Mouse (Mus musculus) kidney, postnatal 0 days (tissue): ENCODE measurements around the gene Ttc38. TPM values are rescaled to one million over a fixed set of nuclear protein-coding genes. Genes with fewer than 3 reads are reported as not detected.
A peak's percentile ranks its signal among the peaks of the same experiment; 100 is the strongest.
"Not testable (repeated sequence)": the region's sequence is repeated elsewhere in the genome, so short reads cannot be mapped to it uniquely, and the experiment has no call there.

Source experiments
- ATAC-seq: fragments of 200-750 bp; cut with Nextera tagmentation; replicated peaks from 2 replicates; pipeline ENCODE4 v1.8.0; 2017; ENCODE audit warnings: low read depth, moderate number of reproducible peaks, moderate TSS enrichment, moderate library complexity; ENCODE audit not compliant: low FRiP score
- DNase-seq: peaks from one replicate; pipeline ENCODE4 v3.0.0-alpha.2; 2016; ENCODE audit warnings: low spot score
- H3K27ac ChIP-seq: fragments of 300-500 bp; sonication (generic); 2 replicates; pipeline ENCODE4 v1.5.1; 2014; ENCODE audit warnings: mild to moderate bottlenecking
- H3K27me3 ChIP-seq: fragments of 300-500 bp; sonication (generic); 2 replicates; pipeline ENCODE4 v1.6.1; 2014; ENCODE audit warnings: low read length, mixed read lengths; ENCODE audit not compliant: insufficient read depth
- H3K36me3 ChIP-seq: fragments of 300-500 bp; sonication (generic); 2 replicates; pipeline ENCODE4 v1.6.1; 2014; ENCODE audit warnings: low read length, mixed read lengths; ENCODE audit not compliant: insufficient read depth
- H3K4me1 ChIP-seq: fragments of 300-500 bp; sonication (generic); replicated peaks from 2 replicates; pipeline ENCODE4 v1.6.1; 2014; ENCODE audit warnings: antibody characterized with exemption, low read length, mixed read lengths; ENCODE audit not compliant: insufficient read depth
- H3K4me2 ChIP-seq: fragments of 300-500 bp; sonication (generic); 2 replicates; pipeline ENCODE4 v1.6.1; 2014; ENCODE audit warnings: mild to moderate bottlenecking, low read length, moderate library complexity, mixed read lengths
- H3K4me3 ChIP-seq: fragments of 300-500 bp; sonication (generic); replicated peaks from 2 replicates; pipeline ENCODE4 v1.5.1; 2014; ENCODE audit warnings: low read depth, low read length
- H3K9ac ChIP-seq: fragments of 300-500 bp; sonication (generic); 2 replicates; pipeline ENCODE4 v1.6.1; 2014; ENCODE audit warnings: low read depth, low read length
- H3K9me3 ChIP-seq: fragments of 300-500 bp; sonication (generic); replicated peaks from 2 replicates; pipeline ENCODE4 v1.6.1; 2016; ENCODE audit warnings: low read length, inconsistent platforms, mixed read lengths
- CTCF ChIP-seq: IDR thresholded peaks from 2 replicates; pipeline ENCODE4 v1.5.1; 2016; ENCODE audit warnings: antibody characterized with exemption, low read depth, mild to moderate bottlenecking, moderate library complexity
- WGBS: fragments of 180-500 bp; shearing (Covaris S2); extraction: QIAGEN DNeasy Blood & Tissue Kit; methylation state at CpG from one replicate; pipeline ENCODE4 v1.1.7; 2014; 5-methylcytosine and 5-hydroxymethylcytosine counted together
- polyA plus RNA-seq: library from polyadenylated mRNA; unstranded; fragments of >200 nt; fragmentation: Nextera tagmentation; extraction: Ambion mirVana; gene quantifications from 2 replicates; pipeline ENCODE4 v1.2.1, GENCODE M21; 2015

The Ttc38 gene
- polyA plus RNA-seq, 1 experiment from 2014 or later: 8.7 TPM

- TF ChIP-seq CTCF: peak; percentile 45
- ATAC-seq (no peak), DNase-seq (no peak)
- WGBS: 85% methylated on average over 12 of the region's 12 CpGs
- H3K4me2 ChIP-seq: no peak overlapping the region
- no peaks in the 10 kb centered on the region for H3K9me3 ChIP-seq
- no peak overlapping the region for H3K4me3 ChIP-seq
- H3K36me3 ChIP-seq: no peaks in the 10 kb centered on the region
- no peak overlapping the region for H3K27ac ChIP-seq
- no peaks in the 10 kb centered on the region for H3K27me3 ChIP-seq
- no peaks in the 10 kb centered on the region for H3K4me1 ChIP-seq
- no peak overlapping the region for H3K9ac ChIP-seq
Observed at GRCm38 (mm10) chr15:85851656-85852392, 19.7 kb downstream of the Ttc38 start.

- peak overlapping the region; percentile 92 for H3K4me2 ChIP-seq
- H3K9ac ChIP-seq: peak overlapping the region; percentile 74
- 10% methylated on average over 15 of the region's 15 CpGs for WGBS
- no peaks in the 10 kb centered on the region for H3K27me3 ChIP-seq
- DNase-seq (no peak), ATAC-seq (0 out of 2 replicates have a peak, but pooled peaks have one; percentile 23)
- H3K4me3 ChIP-seq: peak overlapping the region; percentile 82
- H3K27ac ChIP-seq: peak overlapping the region; percentile 63
- TF ChIP-seq CTCF: no peak
- H3K4me1 ChIP-seq: peaks cover 6% of the 10 kb centered on the region; the same call in 1 of the 2 replicates
- 0 out of 2 replicates have a peak, but pooled peaks cover under 1% of the 10 kb centered on the region for H3K36me3 ChIP-seq
- H3K9me3 ChIP-seq: no peaks in the 10 kb centered on the region
Observed at GRCm38 (mm10) chr15:85858980-85859489, 26.9 kb downstream of the Ttc38 start.

DNA sequence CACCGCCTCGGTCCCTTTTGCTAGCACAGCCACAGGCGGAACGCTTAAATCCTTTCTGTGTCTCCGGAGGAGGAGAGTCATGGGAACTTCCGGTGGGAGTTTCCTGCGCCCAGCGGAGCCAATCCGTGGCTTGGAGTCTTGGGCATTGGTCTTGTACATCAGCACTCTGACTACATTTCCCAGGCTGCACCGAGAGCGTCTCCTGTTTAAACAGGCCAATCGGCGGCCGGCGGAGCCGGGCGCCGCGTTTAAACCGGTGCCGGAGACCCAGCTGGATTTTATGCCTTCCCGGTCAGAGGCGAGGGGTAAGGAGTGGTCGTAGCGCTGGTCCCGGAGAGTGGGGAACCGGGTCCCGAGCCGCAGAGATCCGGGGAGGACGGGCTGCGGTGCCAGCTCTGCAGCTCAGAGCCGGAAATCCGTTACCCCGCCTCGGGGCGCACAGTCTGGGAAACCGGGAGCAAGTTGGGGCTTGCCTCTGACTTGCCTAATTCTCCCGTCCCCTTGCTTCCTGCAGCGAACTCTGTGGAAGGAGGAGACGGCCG is 27.5 kb downstream of the Ttc38 start, which contains the start of gene Gtse1:
Gene Gtse1, plus strand, starts transcription at position 256 of the 542 bp plus-strand sequence.
- ATAC-seq: peak; percentile 99
- WGBS: under 1% methylated on average over 42 of the region's 42 CpGs
- no peaks in the 10 kb centered on the region for H3K27me3 ChIP-seq

DNA sequence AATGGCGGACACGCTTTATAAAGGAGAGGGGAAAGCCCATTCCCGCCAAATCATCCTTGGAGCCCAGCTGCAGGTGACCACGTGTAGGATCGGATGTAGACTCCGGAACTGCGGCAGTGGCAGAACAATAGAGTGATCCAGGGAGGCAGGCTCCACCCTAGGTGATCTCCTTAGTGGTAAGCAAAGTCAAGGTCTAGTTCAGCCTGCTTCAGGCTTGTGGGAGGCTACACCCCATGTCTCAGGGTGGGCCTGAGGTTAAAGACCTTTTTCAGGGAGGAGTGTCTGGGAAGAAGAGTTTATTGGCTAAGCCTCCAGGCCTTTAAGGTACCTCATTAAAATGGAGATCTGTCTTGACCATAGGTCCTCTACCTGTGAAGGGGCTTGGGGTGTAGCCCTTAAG is 33.8 kb downstream of the Ttc38 start:
- peaks cover 15% of the 10 kb centered on the region for H3K36me3 ChIP-seq
- not testable (repeated sequence) for H3K4me2 ChIP-seq, H3K27ac ChIP-seq, H3K4me3 ChIP-seq, H3K9me3 ChIP-seq, H3K9ac ChIP-seq, DNase-seq, ATAC-seq, H3K4me1 ChIP-seq, H3K27me3 ChIP-seq
- 91% methylated on average over 7 of the region's 7 CpGs for WGBS

More for the DNA sequence above, 27.5 kb downstream of the Ttc38 start, which contains the start of gene Gtse1:
- Histone ChIP-seq H3K27ac (peak within 1 kb of the TSS; percentile 63), H3K36me3 (peaks cover 5% of the 10 kb centered on the region), H3K4me2 (peak within 1 kb of the TSS; percentile 92), H3K9ac (peak within 1 kb of the TSS; percentile 74), H3K4me1 (peaks cover 6% of the 10 kb centered on the region; the same call in 1 of the 2 replicates), H3K4me3 (peak within 1 kb of the TSS; percentile 82), H3K9me3 (no peaks in the 10 kb centered on the region)
- DNase-seq: peak; percentile 99
- no peak for TF ChIP-seq CTCF

GRCm38 (mm10) chr15:85867696-85868095 is 35.6 kb downstream of the Ttc38 start:
- no peak overlapping the region for H3K4me2 ChIP-seq
- no peak overlapping the region for H3K27ac ChIP-seq
- peak; percentile 93 for TF ChIP-seq CTCF
- peaks cover 24% of the 10 kb centered on the region for H3K36me3 ChIP-seq
- no peaks in the 10 kb centered on the region for H3K9me3 ChIP-seq
- ATAC-seq (0 out of 2 replicates have a peak, but pooled peaks have one; percentile 68), DNase-seq (peak; percentile 82)
- no peaks in the 10 kb centered on the region for H3K27me3 ChIP-seq
- WGBS: 51% methylated on average over 6 of the region's 6 CpGs
- no peak overlapping the region for H3K4me3 ChIP-seq
- H3K9ac ChIP-seq: no peak overlapping the region
- no peaks in the 10 kb centered on the region for H3K4me1 ChIP-seq

- Histone ChIP-seq H3K9ac (no peak overlapping the region), H3K27ac (no peak overlapping the region), H3K4me3 (no peak overlapping the region), H3K36me3 (peaks cover 25% of the 10 kb centered on the region), H3K4me1 (no peaks in the 10 kb centered on the region), H3K9me3 (no peaks in the 10 kb centered on the region), H3K27me3 (no peaks in the 10 kb centered on the region), H3K4me2 (no peak overlapping the region)
- 86% methylated on average over 7 of the region's 7 CpGs for WGBS
- no peak for ATAC-seq
- no peak for DNase-seq
- no peak for TF ChIP-seq CTCF
Observed at GRCm38 (mm10) chr15:85877336-85877735, 45.2 kb downstream of the Ttc38 start.
